Mouse (Mus musculus): ENCODE measurements around the gene Atp23. TPM values are rescaled to one million over a fixed set of nuclear protein-coding genes. Genes with fewer than 3 reads are reported as not detected.

The Atp23 gene
- polyA plus RNA-seq, 1 experiment from 2014 or later: 18.9 TPM

Other genes starting within 250 kb of the Atp23 start
- 78.2 and 78.9 TPM in 2 replicates for gene Ctdsp2, start 77.4 kb upstream of the Atp23 start, polyA plus RNA-seq (2015; fragmentation: Nextera tagmentation; extraction: Ambion mirVana)
- gene Avil, start 99.4 kb upstream of the Atp23 start, polyA plus RNA-seq (2015; fragmentation: Nextera tagmentation; extraction: Ambion mirVana): 0.32 and 0.56 TPM in 2 replicates
- gene Tsfm, start 129.5 kb upstream of the Atp23 start, polyA plus RNA-seq (2015; fragmentation: Nextera tagmentation; extraction: Ambion mirVana): 80.8 and 81.1 TPM in 2 replicates
- 65.5 and 66.9 TPM in 2 replicates for gene Mettl1, start 140.1 kb upstream of the Atp23 start, polyA plus RNA-seq (2015; fragmentation: Nextera tagmentation; extraction: Ambion mirVana)
- 1.0 and 1.1 TPM in 2 replicates for gene Eef1akmt3, start 140.2 kb upstream of the Atp23 start, polyA plus RNA-seq (2015; fragmentation: Nextera tagmentation; extraction: Ambion mirVana)
- 0.10 and 0.15 TPM in 2 replicates for gene Cyp27b1, start 146.9 kb upstream of the Atp23 start, polyA plus RNA-seq (2015; fragmentation: Nextera tagmentation; extraction: Ambion mirVana)
- 1.5 and 1.8 TPM in 2 replicates for gene March9, start 158.8 kb upstream of the Atp23 start, polyA plus RNA-seq (2015; fragmentation: Nextera tagmentation; extraction: Ambion mirVana)
- gene Cdk4, start 162.2 kb upstream of the Atp23 start, polyA plus RNA-seq (2015; fragmentation: Nextera tagmentation; extraction: Ambion mirVana): 2,027 and 2,061 TPM in 2 replicates
- 174 and 188 TPM in 2 replicates for gene Tspan31, start 168.9 kb upstream of the Atp23 start, polyA plus RNA-seq (2015; fragmentation: Nextera tagmentation; extraction: Ambion mirVana)
- gene Agap2, start 173.9 kb upstream of the Atp23 start, polyA plus RNA-seq (2015; fragmentation: Nextera tagmentation; extraction: Ambion mirVana): 0.29 and 0.43 TPM in 2 replicates
- gene Os9, start 219.8 kb upstream of the Atp23 start, polyA plus RNA-seq (2015; fragmentation: Nextera tagmentation; extraction: Ambion mirVana): 80.8 and 84.9 TPM in 2 replicates

All from limb, embryonic 13.5 days (tissue).